Mouse (Mus musculus): ENCODE results near the gene Nudt8. TPM values are rescaled to one million over a fixed set of nuclear protein-coding genes. Genes with fewer than 3 reads are reported as not detected.
"Not testable (repeated sequence)": the region's sequence is repeated elsewhere in the genome, so short reads cannot be mapped to it uniquely, and the experiment has no call there.

Nudt8 gene
- polyA plus RNA-seq (2015; fragmentation: Nextera tagmentation; extraction: Ambion mirVana), result 22.6 and 25.5 TPM in 2 replicates

- peak within 1 kb of the TSS; percentile 91 for H3K27ac ChIP-seq (ENCODE audit: low read depth, low read length)
- peak within 1 kb of the TSS; percentile 73 for H3K4me3 ChIP-seq (ENCODE audit: low read length)
- H3K36me3 ChIP-seq (ENCODE audit: control insufficient read depth, insufficient read depth, low read length), result no peaks in the 10 kb centered on the region
- ATAC-seq, result peak; percentile 93
- peaks cover 9% of the 10 kb centered on the region for H3K4me1 ChIP-seq (ENCODE audit: control insufficient read depth, insufficient read depth, low read depth, low read length)
- H3K9me3 ChIP-seq (ENCODE audit: control insufficient read depth, low read length), result no peaks in the 10 kb centered on the region
- peak within 1 kb of the TSS; percentile 77 for H3K4me2 ChIP-seq (ENCODE audit: low read length)
- H3K27me3 ChIP-seq (replicated peaks; ENCODE audit: control insufficient read depth, insufficient read depth, low read length), result no peaks in the 10 kb centered on the region
- H3K9ac ChIP-seq (ENCODE audit: low read depth, low read length), result peak within 1 kb of the TSS; percentile 87
- under 1% methylated on average over 64 of the region's 64 CpGs for WGBS
Measured at GRCm38 (mm10) chr19:4000119-4000900, at the start of gene Nudt8, which contains the start of gene Gm49405. Nudt8 (plus strand) TSS chr19:4000580. Gm49405 (plus strand) TSS chr19:4000626.

GRCm38 (mm10) chr19:3951461-3951860 is 48.9 kb upstream of the Nudt8 start:
- Histone ChIP-seq H3K4me3 (ENCODE audit: low read length) (no peak overlapping the region), H3K9ac (ENCODE audit: low read depth, low read length) (no peak overlapping the region), H3K27ac (ENCODE audit: low read depth, low read length) (no peak overlapping the region), H3K36me3 (ENCODE audit: control insufficient read depth, insufficient read depth, low read length) (no peaks in the 10 kb centered on the region), H3K4me1 (ENCODE audit: control insufficient read depth, insufficient read depth, low read depth, low read length) (no peaks in the 10 kb centered on the region), H3K4me2 (ENCODE audit: low read length) (no peak overlapping the region), H3K9me3 (ENCODE audit: control insufficient read depth, low read length) (no peaks in the 10 kb centered on the region), H3K27me3 (replicated peaks; ENCODE audit: control insufficient read depth, insufficient read depth, low read length) (no peaks in the 10 kb centered on the region)
- ATAC-seq, result no peak

GRCm38 (mm10) chr19:3952099-3952498 is 48.3 kb upstream of the Nudt8 start:
- no peak for ATAC-seq
- Histone ChIP-seq H3K9ac (ENCODE audit: low read depth, low read length) (no peak overlapping the region), H3K9me3 (ENCODE audit: control insufficient read depth, low read length) (no peaks in the 10 kb centered on the region), H3K36me3 (ENCODE audit: control insufficient read depth, insufficient read depth, low read length) (no peaks in the 10 kb centered on the region), H3K27me3 (replicated peaks; ENCODE audit: control insufficient read depth, insufficient read depth, low read length) (no peaks in the 10 kb centered on the region), H3K27ac (ENCODE audit: low read depth, low read length) (no peak overlapping the region), H3K4me2 (ENCODE audit: low read length) (no peak overlapping the region), H3K4me3 (ENCODE audit: low read length) (no peak overlapping the region), H3K4me1 (ENCODE audit: control insufficient read depth, insufficient read depth, low read depth, low read length) (no peaks in the 10 kb centered on the region)
- 76% methylated on average over 1 of the region's 1 CpGs for WGBS

- no peaks in the 10 kb centered on the region for H3K36me3 ChIP-seq (ENCODE audit: control insufficient read depth, insufficient read depth, low read length)
- H3K4me2 ChIP-seq (ENCODE audit: low read length), result no peak overlapping the region
- H3K9ac ChIP-seq (ENCODE audit: low read depth, low read length), result no peak overlapping the region
- no peak overlapping the region for H3K4me3 ChIP-seq (ENCODE audit: low read length)
- no peaks in the 10 kb centered on the region for H3K9me3 ChIP-seq (ENCODE audit: control insufficient read depth, low read length)
- no peaks in the 10 kb centered on the region for H3K27me3 ChIP-seq (replicated peaks; ENCODE audit: control insufficient read depth, insufficient read depth, low read length)
- H3K4me1 ChIP-seq (ENCODE audit: control insufficient read depth, insufficient read depth, low read depth, low read length), result no peaks in the 10 kb centered on the region
- WGBS, result 85% methylated on average over 3 of the region's 3 CpGs
- no peak for ATAC-seq
- no peak overlapping the region for H3K27ac ChIP-seq (ENCODE audit: low read depth, low read length)
Measured at GRCm38 (mm10) chr19:3955033-3955432, 45.3 kb upstream of the Nudt8 start.

GRCm38 (mm10) chr19:3955804-3956203 is 44.6 kb upstream of the Nudt8 start:
- no peak for ATAC-seq
- WGBS, result 57% methylated on average over 4 of the region's 4 CpGs
- Histone ChIP-seq H3K36me3 (ENCODE audit: control insufficient read depth, insufficient read depth, low read length) (no peaks in the 10 kb centered on the region), H3K4me2 (ENCODE audit: low read length) (no peak overlapping the region), H3K4me1 (ENCODE audit: control insufficient read depth, insufficient read depth, low read depth, low read length) (no peaks in the 10 kb centered on the region), H3K9ac (ENCODE audit: low read depth, low read length) (no peak overlapping the region), H3K9me3 (ENCODE audit: control insufficient read depth, low read length) (no peaks in the 10 kb centered on the region), H3K4me3 (ENCODE audit: low read length) (no peak overlapping the region), H3K27ac (ENCODE audit: low read depth, low read length) (no peak overlapping the region), H3K27me3 (replicated peaks; ENCODE audit: control insufficient read depth, insufficient read depth, low read length) (no peaks in the 10 kb centered on the region)

GRCm38 (mm10) chr19:3957296-3958036 is 42.9 kb upstream of the Nudt8 start:
- H3K36me3 ChIP-seq (ENCODE audit: control insufficient read depth, insufficient read depth, low read length); H3K9me3 ChIP-seq (ENCODE audit: control insufficient read depth, low read length); H3K27ac ChIP-seq (ENCODE audit: low read depth, low read length); H3K4me2 ChIP-seq (ENCODE audit: low read length); H3K27me3 ChIP-seq (replicated peaks; ENCODE audit: control insufficient read depth, insufficient read depth, low read length); ATAC-seq; H3K4me1 ChIP-seq (ENCODE audit: control insufficient read depth, insufficient read depth, low read depth, low read length); H3K4me3 ChIP-seq (ENCODE audit: low read length); H3K9ac ChIP-seq (ENCODE audit: low read depth, low read length): not testable (repeated sequence)
- WGBS, result 86% methylated on average over 4 of the region's 5 CpGs

GRCm38 (mm10) chr19:3958470-3958869 is 41.9 kb upstream of the Nudt8 start, which contains the start of gene Aldh3b3:
Aldh3b3 (plus strand) TSS chr19:3958645.
- H3K27me3 ChIP-seq (replicated peaks; ENCODE audit: control insufficient read depth, insufficient read depth, low read length), result no peaks in the 10 kb centered on the region
- no peaks in the 10 kb centered on the region for H3K4me1 ChIP-seq (ENCODE audit: control insufficient read depth, insufficient read depth, low read depth, low read length)
- no peak within 1 kb of the TSS for H3K4me2 ChIP-seq (ENCODE audit: low read length)
- 77% methylated on average over 4 of the region's 4 CpGs for WGBS
- no peaks in the 10 kb centered on the region for H3K36me3 ChIP-seq (ENCODE audit: control insufficient read depth, insufficient read depth, low read length)
- ATAC-seq, result no peak
- H3K9me3 ChIP-seq (ENCODE audit: control insufficient read depth, low read length), result no peaks in the 10 kb centered on the region
- H3K9ac ChIP-seq (ENCODE audit: low read depth, low read length), result no peak within 1 kb of the TSS
- H3K27ac ChIP-seq (ENCODE audit: low read depth, low read length), result no peak within 1 kb of the TSS
- H3K4me3 ChIP-seq (ENCODE audit: low read length), result no peak within 1 kb of the TSS

- Histone ChIP-seq H3K9ac (ENCODE audit: low read depth, low read length) (no peak overlapping the region), H3K4me2 (ENCODE audit: low read length) (no peak overlapping the region), H3K27me3 (replicated peaks; ENCODE audit: control insufficient read depth, insufficient read depth, low read length) (no peaks in the 10 kb centered on the region), H3K4me1 (ENCODE audit: control insufficient read depth, insufficient read depth, low read depth, low read length) (no peaks in the 10 kb centered on the region), H3K27ac (ENCODE audit: low read depth, low read length) (no peak overlapping the region), H3K4me3 (ENCODE audit: low read length) (no peak overlapping the region), H3K36me3 (ENCODE audit: control insufficient read depth, insufficient read depth, low read length) (no peaks in the 10 kb centered on the region), H3K9me3 (ENCODE audit: control insufficient read depth, low read length) (no peaks in the 10 kb centered on the region)
- no peak for ATAC-seq
Measured at GRCm38 (mm10) chr19:3959030-3959429, 41.4 kb upstream of the Nudt8 start.

- Histone ChIP-seq H3K4me2 (ENCODE audit: low read length) (no peak overlapping the region), H3K4me3 (ENCODE audit: low read length) (no peak overlapping the region), H3K9ac (ENCODE audit: low read depth, low read length) (no peak overlapping the region), H3K36me3 (ENCODE audit: control insufficient read depth, insufficient read depth, low read length) (no peaks in the 10 kb centered on the region), H3K9me3 (ENCODE audit: control insufficient read depth, low read length) (no peaks in the 10 kb centered on the region), H3K4me1 (ENCODE audit: control insufficient read depth, insufficient read depth, low read depth, low read length) (no peaks in the 10 kb centered on the region), H3K27me3 (replicated peaks; ENCODE audit: control insufficient read depth, insufficient read depth, low read length) (no peaks in the 10 kb centered on the region), H3K27ac (ENCODE audit: low read depth, low read length) (no peak overlapping the region)
- ATAC-seq, result no peak
- 85% methylated on average over 5 of the region's 5 CpGs for WGBS
Measured at GRCm38 (mm10) chr19:3960211-3960610, 40.2 kb upstream of the Nudt8 start.
